Mouse (Mus musculus) embryo, embryonic 10.5 days (tissue): ENCODE results near the gene Sdsl.
A peak's percentile ranks its signal among the peaks of the same experiment; 100 is the strongest.

Source experiments
- DNase-seq: peaks from one replicate; pipeline ENCODE4 v3.0.0-alpha.2; 2015; ENCODE audit warnings: low spot score

Sdsl gene

DNA sequence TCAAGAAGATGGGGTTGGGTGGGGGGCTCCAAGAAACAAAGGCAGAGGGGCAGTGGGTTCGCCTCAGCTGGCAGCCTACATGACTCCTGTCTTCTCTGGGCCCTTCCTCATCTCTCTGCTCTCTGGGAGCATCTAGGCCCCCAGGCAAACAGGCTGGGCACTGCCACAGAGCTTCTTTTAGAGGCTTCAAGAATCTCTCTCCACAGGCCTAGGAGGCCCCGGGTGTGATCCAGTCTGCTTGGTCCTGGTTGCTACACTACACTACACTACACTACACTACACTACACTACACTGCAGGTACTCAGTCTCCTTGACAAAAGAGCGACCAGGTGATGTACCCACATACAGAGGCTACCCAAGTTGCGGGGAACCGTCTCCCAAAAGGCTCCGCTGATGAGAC is 42.9 kb downstream of the Sdsl start:
- peak; percentile 13 for DNase-seq

- DNase-seq = no peak
Measured at GRCm38 (mm10) chr5:120428990-120429389, 43.6 kb downstream of the Sdsl start.

- DNase-seq = peak; percentile 40
Measured at GRCm38 (mm10) chr5:120428189-120428838, 44.3 kb downstream of the Sdsl start.

DNA sequence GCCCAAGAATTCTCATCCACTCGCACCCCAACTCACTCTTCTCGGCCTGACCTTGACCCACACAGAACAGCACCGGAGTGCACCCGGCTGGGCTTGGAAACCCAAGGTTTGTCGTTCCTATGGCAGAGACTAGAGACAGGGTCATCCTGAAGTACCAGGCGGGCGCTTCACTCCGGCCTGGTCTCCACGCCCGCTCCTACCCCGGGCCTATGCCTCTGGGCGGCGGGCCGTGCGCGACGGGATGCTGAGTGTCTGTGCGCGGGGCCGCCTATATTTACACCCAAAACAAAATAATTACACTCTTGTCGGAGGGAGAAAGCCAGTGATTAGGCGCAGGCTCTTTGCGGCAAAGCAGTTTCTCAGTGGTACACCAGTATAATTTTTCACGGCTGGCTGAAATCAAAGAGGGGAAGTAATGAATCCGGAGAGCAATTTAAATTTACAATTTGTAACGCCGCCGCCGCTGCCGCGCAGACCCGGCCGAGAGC is 45.1 kb downstream of the Sdsl start:
- DNase-seq = peak; percentile 41

- DNase-seq = no peak
Measured at GRCm38 (mm10) chr5:120426572-120426971, 46.0 kb downstream of the Sdsl start.

DNA sequence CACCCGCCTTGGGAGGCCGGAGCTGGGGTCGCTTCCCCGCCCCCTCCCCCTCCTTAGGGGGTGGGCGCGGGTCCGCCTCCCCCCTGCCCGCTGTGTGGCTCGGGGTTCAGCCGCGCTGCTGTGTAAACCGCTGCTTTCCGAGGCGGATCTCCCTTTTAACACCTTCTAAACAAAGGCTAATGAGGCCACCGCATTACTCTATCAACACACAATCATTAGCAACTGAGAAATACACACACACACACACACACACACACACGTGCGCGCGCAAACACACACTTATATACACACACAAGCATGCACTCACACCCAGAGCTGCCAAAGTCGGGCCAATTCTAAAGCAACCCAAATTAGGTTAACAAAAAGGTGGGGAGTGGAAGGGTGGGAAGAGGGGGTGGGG is 46.9 kb downstream of the Sdsl start:
- DNase-seq = no peak

- no peak for DNase-seq
Measured at GRCm38 (mm10) chr5:120424657-120425056, 48.0 kb downstream of the Sdsl start.

DNA sequence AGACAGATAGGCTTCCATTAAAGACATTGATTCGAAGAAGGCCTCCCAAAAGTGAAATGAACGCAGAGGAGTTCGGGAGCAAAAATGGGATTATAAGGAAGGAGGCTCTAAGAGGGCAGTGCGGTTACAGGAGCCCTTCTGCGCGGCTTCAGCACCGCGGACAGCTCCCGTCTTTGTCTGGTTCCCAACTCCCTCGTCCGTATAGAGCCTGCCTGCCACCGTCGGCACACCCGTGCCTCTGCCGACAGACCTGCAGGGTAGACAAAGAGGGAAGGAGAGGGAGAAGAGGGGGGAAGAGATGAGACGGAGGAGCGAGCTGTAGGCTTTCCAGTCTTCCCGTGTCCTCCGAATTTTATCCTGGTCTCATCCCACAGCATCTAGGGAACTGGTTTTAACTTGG is 48.6 kb downstream of the Sdsl start:
- DNase-seq = peak; percentile 93

DNA sequence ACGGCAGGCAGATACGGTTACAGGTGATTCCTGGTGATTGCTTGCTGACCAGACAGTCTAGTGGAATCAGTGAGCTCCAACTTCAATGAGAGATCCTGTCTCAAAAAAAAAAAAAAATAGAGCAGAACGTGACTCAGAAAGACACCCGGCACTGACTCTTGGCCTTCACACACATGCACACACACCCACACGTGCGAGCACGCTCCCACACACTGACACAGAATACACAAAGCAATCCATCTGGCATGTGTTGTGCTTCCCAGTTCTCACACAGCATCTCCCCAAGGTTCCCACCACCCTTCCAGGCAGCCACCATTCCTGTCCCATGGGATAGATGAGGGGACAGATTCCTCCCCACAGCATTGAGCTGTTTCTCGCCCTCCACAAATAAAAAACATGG is 52.5 kb downstream of the Sdsl start:
- no peak for DNase-seq

GRCm38 (mm10) chr5:120413436-120413835 is 59.2 kb downstream of the Sdsl start:
- DNase-seq = no peak

DNA sequence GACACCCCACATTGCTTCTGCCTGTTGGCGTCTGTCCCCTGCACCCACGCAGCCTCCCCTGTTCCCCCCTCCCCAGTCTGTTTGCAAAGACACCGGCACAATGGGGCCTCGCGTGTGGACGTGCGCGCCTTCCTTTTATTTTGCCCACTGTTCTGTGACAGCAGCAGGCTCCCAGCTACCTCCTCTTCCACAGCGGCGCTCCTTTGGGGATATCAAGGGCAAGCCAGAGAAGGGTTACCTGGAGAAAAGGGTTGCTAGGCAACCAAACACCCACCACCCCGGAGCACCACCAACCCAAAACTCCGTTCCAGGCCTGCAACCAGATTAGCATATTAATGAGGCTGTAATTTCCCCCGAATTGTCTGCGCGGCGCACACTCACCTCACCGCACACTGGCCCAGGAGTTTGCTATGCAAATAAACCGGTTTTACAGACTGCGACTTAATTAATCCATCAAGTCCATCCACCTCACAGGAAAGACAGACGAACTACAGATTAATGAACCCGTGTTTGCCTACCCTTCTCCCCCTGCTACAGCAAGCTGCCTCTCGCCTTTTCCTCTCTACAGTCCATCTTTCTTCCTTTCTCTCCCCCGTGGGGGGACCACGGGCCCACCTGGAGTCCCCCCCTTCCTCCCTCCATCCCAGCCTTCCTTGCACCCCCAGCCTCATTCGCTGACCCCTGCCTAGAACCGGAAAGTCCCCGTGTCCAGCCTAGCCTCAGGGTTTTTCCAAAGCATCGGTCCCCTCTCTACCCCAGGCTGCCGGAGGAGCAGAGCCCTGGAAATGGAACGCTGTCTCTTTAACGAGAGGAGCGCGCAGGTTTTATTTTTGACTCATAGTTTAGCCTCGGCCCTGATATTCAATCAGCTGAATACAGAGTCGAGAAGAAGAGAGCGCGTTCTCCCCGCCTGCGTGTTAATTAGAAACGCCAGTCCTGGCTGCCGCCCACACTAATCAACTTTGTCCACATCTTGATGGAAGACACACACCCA is 62.9 kb downstream of the Sdsl start:
- DNase-seq = peak; percentile 36

- no peak for DNase-seq
Measured at GRCm38 (mm10) chr5:120408933-120409332, 63.7 kb downstream of the Sdsl start.
